Mouse (Mus musculus) spleen, postnatal 4 days (tissue): ENCODE measurements around the gene 1810010D01Rik.

Experiments
- DNase-seq, 2 experiments: peaks; one replicate each; pipeline ENCODE4 v3.0.0; 2022; ENCODE audit warnings: low spot score in 2 of 2

Gene 1810010D01Rik

GRCm38 (mm10) chr7:145173563-145173962 is 34.4 kb downstream of the 1810010D01Rik start:
- DNase-seq: no peak

DNA sequence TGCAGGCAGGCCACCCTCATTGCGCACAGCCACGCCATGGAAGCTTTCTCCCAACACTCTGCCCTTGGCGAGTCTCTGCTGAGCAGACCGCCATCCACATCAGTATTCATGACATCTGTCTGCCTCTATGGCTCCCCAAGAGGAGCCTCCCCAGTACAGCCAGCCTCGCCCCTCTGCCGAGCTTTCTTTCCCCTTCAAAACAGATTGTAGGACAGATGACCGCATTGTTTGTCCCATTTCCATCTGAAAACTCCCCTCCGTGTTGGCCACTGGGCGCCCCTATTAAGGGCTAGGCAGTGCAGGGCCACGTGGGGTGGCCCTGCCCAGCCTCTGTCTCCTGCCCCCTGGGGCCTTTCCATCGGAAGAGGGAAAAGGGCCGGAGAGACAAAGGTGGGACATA is 34.8 kb downstream of the 1810010D01Rik start:
- DNase-seq: no peak

GRCm38 (mm10) chr7:145169703-145170102 is 38.2 kb downstream of the 1810010D01Rik start:
- no peak for DNase-seq

- DNase-seq: no peak
These were observed 48.4 kb downstream of the 1810010D01Rik start for GRCm38 (mm10) chr7:145159283-145160240.
